8 mouse cellular contexts compared by ENCODE assay signal in genomic region chr9:27192001-27192760, GRCm38 (mm10). TPM values are rescaled to one million over a fixed set of nuclear protein-coding genes. Genes with fewer than 3 reads are reported as not detected.
DNase-seq lines count a peak whose midpoint lies in the region; ATAC-seq and TF ChIP-seq lines count a peak whose summit lies in the region.

No protein-coding gene starts in this region.

- H3K9ac ChIP-seq in forebrain, postnatal 0 days: peak overlapping the region; percentile 40; the same call in 1 of the 2 replicates
- no peak overlapping the region for H3K9ac ChIP-seq in liver, embryonic 13.5 days

- peaks cover 36% of the 10 kb centered on the region for H3K4me1 ChIP-seq in E14TG2a.4 (replicated peaks; ENCODE audit: low read depth, low read length)
- H3K4me1 ChIP-seq in cerebellum, adult 2 months (ENCODE audit: control insufficient read depth, insufficient read depth, low read length): peaks cover 39% of the 10 kb centered on the region
- peaks cover 22% of the 10 kb centered on the region for H3K4me1 ChIP-seq in forebrain, postnatal 0 days (ENCODE audit: insufficient read depth)
- peaks cover 8% of the 10 kb centered on the region for H3K4me1 ChIP-seq in liver, embryonic 13.5 days (replicated peaks)
- H3K4me1 ChIP-seq in thymus, adult 2 months (replicated peaks; ENCODE audit: control insufficient read depth, insufficient read depth, low read length): peaks cover 7% of the 10 kb centered on the region

- H3K4me3 ChIP-seq in E14TG2a.4 (replicated peaks; ENCODE audit: low read length): peak overlapping the region; percentile 62
- H3K4me3 ChIP-seq in cerebellum, adult 2 months (replicated peaks; ENCODE audit: insufficient read depth, low read depth, low read length): peak overlapping the region; percentile 39
- peak overlapping the region; percentile 31 for H3K4me3 ChIP-seq in forebrain, postnatal 0 days (ENCODE audit: low read depth, low read length)
- no peak overlapping the region; the same call in 1 of the 2 replicates for H3K4me3 ChIP-seq in liver, embryonic 13.5 days (replicated peaks)
- no peak overlapping the region for H3K4me3 ChIP-seq in thymus, adult 2 months (ENCODE audit: control insufficient read depth, insufficient read depth, low read length)

- no peaks in the 10 kb centered on the region for H3K9me3 ChIP-seq in E14TG2a.4 (ENCODE audit: low read length)
- H3K9me3 ChIP-seq in forebrain, postnatal 0 days (ENCODE audit: low read length): no peaks in the 10 kb centered on the region
- H3K9me3 ChIP-seq in liver, embryonic 13.5 days (replicated peaks): no peaks in the 10 kb centered on the region

- peak overlapping the region; percentile 89 for H3K27ac ChIP-seq in cerebellum, adult 2 months (ENCODE audit: insufficient read depth, low read length)
- H3K27ac ChIP-seq in forebrain, postnatal 0 days (ENCODE audit: low read depth, low read length): peak overlapping the region; percentile 71
- no peak overlapping the region for H3K27ac ChIP-seq in liver, embryonic 13.5 days
- no peak overlapping the region for H3K27ac ChIP-seq in thymus, adult 2 months (ENCODE audit: control insufficient read depth, insufficient read depth, low read length)

- WGBS in cerebellum, adult 2 months: under 1% methylated on average over 14 of the region's 14 CpGs
- 7% methylated on average over 14 of the region's 14 CpGs for WGBS in forebrain, postnatal 0 days
- WGBS in liver, embryonic 13.5 days (ENCODE audit: insufficient replicate concordance): 10% methylated on average over 14 of the region's 14 CpGs
- WGBS in thymus, adult 2 months: 12% methylated on average over 14 of the region's 14 CpGs

- TF ChIP-seq POLR2A in cerebellum, adult 2 months (IDR thresholded peaks at IDR 0.05; ENCODE audit: borderline replicate concordance, insufficient read depth, low read length): peak; percentile 75; the same call in 1 of the 2 replicates
- TF ChIP-seq POLR2A in thymus, adult 2 months (IDR thresholded peaks at IDR 0.05; ENCODE audit: control insufficient read depth, extremely low read depth, insufficient read depth, low read length, poor library complexity): no peak

- peak overlapping the region; percentile 60 for H3K4me2 ChIP-seq in forebrain, postnatal 0 days (ENCODE audit: low read depth)
- H3K4me2 ChIP-seq in liver, embryonic 13.5 days: peak overlapping the region; percentile 35; the same call in 1 of the 2 replicates

- peak; percentile 95 to 98 for DNase-seq in cerebellum, adult 2 months
- DNase-seq in forebrain, postnatal 0 days: peak; percentile 89
- peak; percentile 89 to 91 for DNase-seq in heart, postnatal 14 days
- peak; percentile 83 to 91 for DNase-seq in kidney, postnatal 4 days
- peak; percentile 9 for DNase-seq in liver, embryonic 13.5 days
- peak; percentile 26 to 55 for DNase-seq in natural killer cell, adult 2 months (ENCODE audit: low spot score in 2 of 2)
- DNase-seq in thymus, adult 2 months: peak; percentile 31

- H3K36me3 ChIP-seq in E14TG2a.4 (ENCODE audit: insufficient read depth, low read length): no peaks in the 10 kb centered on the region
- no peaks in the 10 kb centered on the region for H3K36me3 ChIP-seq in forebrain, postnatal 0 days (ENCODE audit: insufficient read depth)
- no peaks in the 10 kb centered on the region for H3K36me3 ChIP-seq in liver, embryonic 13.5 days
- no peaks in the 10 kb centered on the region for H3K36me3 ChIP-seq in thymus, adult 2 months (ENCODE audit: control insufficient read depth, insufficient read depth, low read length)

- ATAC-seq in forebrain, postnatal 0 days: peak; percentile 97
- peak; percentile 67; the same call in 1 of the 2 replicates for ATAC-seq in liver, embryonic 13.5 days (ENCODE audit: low read depth)

- H3K27me3 ChIP-seq in E14TG2a.4 (ENCODE audit: insufficient read depth, low read length): peaks cover 10% of the 10 kb centered on the region
- H3K27me3 ChIP-seq in cerebellum, adult 2 months (ENCODE audit: control insufficient read depth, insufficient read depth, low read length): no peaks in the 10 kb centered on the region
- H3K27me3 ChIP-seq in forebrain, postnatal 0 days (ENCODE audit: insufficient read depth, low read length): no peaks in the 10 kb centered on the region
- H3K27me3 ChIP-seq in liver, embryonic 13.5 days: no peaks in the 10 kb centered on the region
- no peaks in the 10 kb centered on the region for H3K27me3 ChIP-seq in thymus, adult 2 months (ENCODE audit: control insufficient read depth, insufficient read depth, low read length)

- no peak for TF ChIP-seq CTCF in E14TG2a.4 (conservative IDR thresholded peaks at IDR 0.05; ENCODE audit: low read length)
- no peak for TF ChIP-seq CTCF in cerebellum, adult 2 months (IDR thresholded peaks at IDR 0.05; ENCODE audit: borderline replicate concordance, insufficient read depth, low read depth, low read length)
- TF ChIP-seq CTCF in forebrain, postnatal 0 days (IDR thresholded peaks at IDR 0.05; ENCODE audit: low read depth): no peak
- TF ChIP-seq CTCF in thymus, adult 2 months (IDR thresholded peaks at IDR 0.05; ENCODE audit: borderline replicate concordance, control insufficient read depth, extremely low read depth, insufficient read depth, low read length, poor library complexity): no peak

- intact Hi-C loops in heart, postnatal 14 days (cut with DNase I): loop anchor here (5.0 kb wide), 1 partner anchor 160 kb away; the partner anchor contains the start of genes Ncapd3 and Vps26b

RNA-seq across cellular contexts. Expression of gene Jam3, which starts 37.0 kb away (rescaled TPM):
- 44.3 and 50.8 TPM in 2 replicates for polyA plus RNA-seq in cerebellum, adult 2 months (2012; rRNA removed)
- 37.1 and 44.0 TPM in 2 replicates for total RNA-seq in forebrain, postnatal 0 days (2014; rRNA removed)
- 20.6 and 27.7 TPM in 2 replicates for polyA plus RNA-seq in forebrain, postnatal 0 days (2015; fragmentation: Nextera tagmentation; extraction: Ambion mirVana)
- 10 to 100 TPM; 16.8 to 17.3 TPM for total RNA-seq in heart, postnatal 14 days (2021)
- 5.7 and 7.1 TPM in 2 replicates for polyA plus RNA-seq in liver, embryonic 13.5 days (2015; fragmentation: Nextera tagmentation; extraction: Ambion mirVana)
- 2.0 and 2.5 TPM in 2 replicates for polyA plus RNA-seq in thymus, adult 2 months (2012; rRNA removed)

Comparison
In these comparisons a context has a peak if more than half of its experiments do, and no peak if none do; other contexts are left out.
1. H3K4me3 ChIP-seq: peak in E14TG2a.4 (single experiment), cerebellum, adult 2 months (single experiment) and forebrain, postnatal 0 days (single experiment); none in liver, embryonic 13.5 days (single experiment) and thymus, adult 2 months (single experiment).
2. DNase-seq: peak in every context shown above with its lines; median percentile 96 in cerebellum, adult 2 months; 90 in heart, postnatal 14 days; 89 in forebrain, postnatal 0 days; 87 in kidney, postnatal 4 days; 40 in natural killer cell, adult 2 months; 31 in thymus, adult 2 months; 9 in liver, embryonic 13.5 days.
3. H3K27ac ChIP-seq: peak in cerebellum, adult 2 months (single experiment) and forebrain, postnatal 0 days (single experiment); none in liver, embryonic 13.5 days (single experiment) and thymus, adult 2 months (single experiment).